ENCODE assay signal across 34 mouse cellular contexts in genomic region chr6:34946486-34947079, GRCm38 (mm10). TPM values are rescaled to one million over a fixed set of nuclear protein-coding genes. Genes with fewer than 3 reads are reported as not detected.
DNase-seq lines count a peak whose midpoint lies in the region; ATAC-seq lines count a peak whose summit lies in the region.
"Had no signal": no experiment of that assay in that cellular context is flagged by ENCODE, and none has a peak within 500 bp of the region (broad histone marks: within the 10 kb centered on the region; RNA-seq: fewer than 3 reads in every experiment).

No protein-coding gene starts in this region.

- H3K4me1 ChIP-seq in hindbrain, embryonic 16.5 days (ENCODE audit: control insufficient read depth, insufficient read depth, low read depth, low read length): no peaks in the 10 kb centered on the region
- H3K4me1 ChIP-seq: forebrain, embryonic 13.5 days had no signal

- no peak overlapping the region for H3K9ac ChIP-seq in hindbrain, embryonic 16.5 days (ENCODE audit: low read depth, low read length)
- H3K9ac ChIP-seq: forebrain, embryonic 13.5 days; hindbrain, embryonic 14.5 days had no signal

- H3K4me3 ChIP-seq in hindbrain, embryonic 16.5 days (ENCODE audit: low read length): no peak overlapping the region
- H3K4me3 ChIP-seq: forebrain, embryonic 10.5 days; forebrain, embryonic 13.5 days had no signal

- no peak overlapping the region for H3K4me2 ChIP-seq in hindbrain, embryonic 16.5 days (ENCODE audit: low read length)
- H3K4me2 ChIP-seq: forebrain, embryonic 13.5 days; heart, embryonic 11.5 days; hindbrain, embryonic 14.5 days had no signal

- no peak overlapping the region for H3K27ac ChIP-seq in hindbrain, embryonic 16.5 days (ENCODE audit: low read depth, low read length)
- H3K27ac ChIP-seq: forebrain, embryonic 10.5 days; forebrain, embryonic 13.5 days; hindbrain, embryonic 14.5 days had no signal

- WGBS in hindbrain, embryonic 16.5 days: 92% methylated on average over 1 of the region's 1 CpGs

- H3K27me3 ChIP-seq in hindbrain, embryonic 16.5 days (replicated peaks; ENCODE audit: control insufficient read depth, insufficient read depth, low read length): no peaks in the 10 kb centered on the region
- H3K27me3 ChIP-seq: forebrain, embryonic 13.5 days had no signal

- intact Hi-C loops in left cerebral cortex, postnatal 10 days (cut with DNase I): no loop called here

- peak; percentile 69 for ATAC-seq in granulocyte monocyte progenitor cell, adult 5-6 weeks (replicated peaks; ENCODE audit: poor library complexity, severe bottlenecking)
- ATAC-seq in hindbrain, embryonic 16.5 days: no peak
- ATAC-seq: CD4-positive, CD25-positive, alpha-beta regulatory T cell, adult 4 months; forebrain, embryonic 13.5 days; forebrain, embryonic 16.5 days had no signal

- no peaks in the 10 kb centered on the region for H3K36me3 ChIP-seq in hindbrain, embryonic 16.5 days (ENCODE audit: control insufficient read depth, insufficient read depth, low read length)
- H3K36me3 ChIP-seq: forebrain, embryonic 10.5 days had no signal

- no peaks in the 10 kb centered on the region for H3K9me3 ChIP-seq in hindbrain, embryonic 16.5 days (ENCODE audit: control insufficient read depth, low read length)
- H3K9me3 ChIP-seq: forebrain, embryonic 13.5 days had no signal

- peak; percentile 43 for DNase-seq in thymus, postnatal 0 days (ENCODE audit: low spot score)
- no peak for DNase-seq in thymus, postnatal 36 days
- peak; percentile 63 for DNase-seq in thymus, postnatal 14 days
- DNase-seq in left cerebral cortex, postnatal 10 days (ENCODE audit: extremely low spot score in 1 of 2, low spot score in 2 of 2): no peak
- no peak for DNase-seq in gastrocnemius, adult 8-10 months (ENCODE audit: low spot score in 2 of 2)
- DNase-seq: adrenal gland, adult 2 months; adrenal gland, postnatal 14 days; cerebellum, adult 11-12 months; cerebellum, adult 8-10 months; cerebellum, postnatal 10 days; cerebellum, postnatal 36 days; gastrocnemius, postnatal 14 days had no signal

RNA-seq across cellular contexts. Expression of gene Stra8, which starts 26.6 kb away (rescaled TPM):
- polyA plus RNA-seq in thymus, postnatal 0 days (2015; fragmentation: Nextera tagmentation; extraction: Ambion mirVana): 1.6 and 2.0 TPM in 2 replicates
- not detected in 2 replicates for total RNA-seq in granulocyte monocyte progenitor cell, adult 5-6 weeks (2014; fragmentation: Nextera tagmentation)
- total RNA-seq in granulocyte monocyte progenitor cell, adult 5-6 weeks (2017): not detected in 2 replicates
- total RNA-seq in left cerebral cortex, postnatal 10 days (2021): not detected
- total RNA-seq in gastrocnemius, adult 8-10 months (2022): not detected
- not detected in 2 replicates for polyA plus RNA-seq in hindbrain, embryonic 16.5 days (2015; fragmentation: Nextera tagmentation; extraction: Ambion mirVana)
- total RNA-seq: adrenal gland, adult 2 months; adrenal gland, postnatal 14 days; adrenal gland, postnatal 4 days; gastrocnemius, adult 18-20 months; gastrocnemius, postnatal 14 days; heart, adult 8-10 months; heart, postnatal 25 days; hematopoietic stem cell, adult 5-6 weeks; MEL had no signal
- polyA plus RNA-seq: adrenal gland, adult 2 months; brain, embryonic 14.5 days; C2C12; embryonic facial prominence, embryonic 11.5 days; embryonic facial prominence, embryonic 14.5 days; forebrain, embryonic 10.5 days; forebrain, embryonic 13.5 days; forebrain, embryonic 16.5 days; gonadal fat pad, adult 2 months; heart, embryonic 11.5 days; heart, embryonic 14.5 days; heart, postnatal 0 days; hindbrain, embryonic 14.5 days; intestine, embryonic 14.5 days had no signal

RNA-seq across cellular contexts. Expression of gene Wdr91, which starts 35.9 kb away (rescaled TPM):
- polyA plus RNA-seq in thymus, postnatal 0 days (2015; fragmentation: Nextera tagmentation; extraction: Ambion mirVana): 15.4 and 17.6 TPM in 2 replicates
- 11.8 and 12.6 TPM in 2 replicates for total RNA-seq in granulocyte monocyte progenitor cell, adult 5-6 weeks (2014; fragmentation: Nextera tagmentation)
- total RNA-seq in granulocyte monocyte progenitor cell, adult 5-6 weeks (2017): 16.8 and 17.4 TPM in 2 replicates
- total RNA-seq in left cerebral cortex, postnatal 10 days (2021): 10 to 100 TPM; 30.1 to 32.6 TPM
- total RNA-seq in gastrocnemius, adult 8-10 months (2022): 1 to 10 TPM; 3.6 to 5.1 (median 4.9) TPM
- 13.9 and 14.8 TPM in 2 replicates for polyA plus RNA-seq in hindbrain, embryonic 16.5 days (2015; fragmentation: Nextera tagmentation; extraction: Ambion mirVana)

RNA-seq across cellular contexts. Expression of gene Slc23a4, which starts 41.6 kb away (rescaled TPM):
- 7.4 and 7.7 TPM in 2 replicates for polyA plus RNA-seq in thymus, postnatal 0 days (2015; fragmentation: Nextera tagmentation; extraction: Ambion mirVana)
- total RNA-seq in granulocyte monocyte progenitor cell, adult 5-6 weeks (2014; fragmentation: Nextera tagmentation): 2.1 TPM in 1 of 2 replicates, not detected in the other
- 0.52 and 0.65 TPM in 2 replicates for total RNA-seq in granulocyte monocyte progenitor cell, adult 5-6 weeks (2017)
- total RNA-seq in left cerebral cortex, postnatal 10 days (2021): 1 to 10 TPM; 1.4 to 1.6 TPM
- total RNA-seq in gastrocnemius, adult 8-10 months (2022): not detected
- 0.78 and 0.92 TPM in 2 replicates for polyA plus RNA-seq in hindbrain, embryonic 16.5 days (2015; fragmentation: Nextera tagmentation; extraction: Ambion mirVana)
- polyA plus RNA-seq: embryonic facial prominence, embryonic 11.5 days had no signal

Comparison
In these comparisons a context has a peak if more than half of its experiments do, and no peak if none do; other contexts are left out.
1. DNase-seq: peak in thymus, postnatal 0 days (single experiment) and thymus, postnatal 14 days (single experiment); none in thymus, postnatal 36 days (0 of 2), left cerebral cortex, postnatal 10 days (0 of 2) and gastrocnemius, adult 8-10 months (0 of 2).